Mouse (Mus musculus): ENCODE measurements at regions not wholly inside any gene's neighbourhood (a gene's known extent, or its start where the extent isn't known, plus 50 kb on each side); places are given as distances from the start of the nearest gene placed in this dataset.

GRCm38 (mm10) chr10:92009551-92009950 lies 712.7 kb downstream of the Nedd1 start:
- Histone ChIP-seq H3K27me3 (ENCODE audit: control insufficient read depth, insufficient read depth, insufficient read length) (no peaks in the 10 kb centered on the region), H3K79me2 (ENCODE audit: control insufficient read depth, insufficient read depth) (no peaks in the 10 kb centered on the region), H3K36me3 (ENCODE audit: control insufficient read depth, insufficient read depth) (no peaks in the 10 kb centered on the region), H3ac (ENCODE audit: control insufficient read depth, insufficient read length, low read depth) (no peak overlapping the region), H3K4me3 (ENCODE audit: insufficient read depth, poor library complexity, severe bottlenecking) (no peak overlapping the region), H3K79me3 (ENCODE audit: low read depth) (no peaks in the 10 kb centered on the region)
- TF ChIP-seq MYOD1 (IDR thresholded peaks at IDR 0.05; ENCODE audit: control insufficient read depth, insufficient read length, low read depth) (no peak), CTCF (IDR thresholded peaks at IDR 0.05; ENCODE audit: control insufficient read depth, insufficient read depth, insufficient read length) (no peak), MYOG (IDR thresholded peaks at IDR 0.05; ENCODE audit: control insufficient read depth, extremely low read depth, insufficient read length) (no peak), CEBPB (IDR thresholded peaks at IDR 0.05; ENCODE audit: low read depth) (no peak), FOSL1 (IDR thresholded peaks at IDR 0.05; ENCODE audit: insufficient read depth, low read length, poor library complexity, severe bottlenecking) (no peak), USF1 (IDR thresholded peaks at IDR 0.05; ENCODE audit: low read depth) (no peak), MAX (IDR thresholded peaks at IDR 0.05) (no peak)

GRCm38 (mm10) chr10:92007891-92008290 lies 714.3 kb downstream of the Nedd1 start:
- no peaks in the 10 kb centered on the region for H3K36me3 ChIP-seq (ENCODE audit: control insufficient read depth, insufficient read depth)
- TF ChIP-seq FOSL1 (IDR thresholded peaks at IDR 0.05; ENCODE audit: insufficient read depth, low read length, poor library complexity, severe bottlenecking) (no peak), CTCF (IDR thresholded peaks at IDR 0.05; ENCODE audit: control insufficient read depth, insufficient read depth, insufficient read length) (no peak), USF1 (IDR thresholded peaks at IDR 0.05; ENCODE audit: low read depth) (no peak), MYOG (IDR thresholded peaks at IDR 0.05; ENCODE audit: control insufficient read depth, extremely low read depth, insufficient read length) (no peak), MYOD1 (IDR thresholded peaks at IDR 0.05; ENCODE audit: control insufficient read depth, insufficient read length, low read depth) (no peak), MAX (IDR thresholded peaks at IDR 0.05) (no peak), CEBPB (IDR thresholded peaks at IDR 0.05; ENCODE audit: low read depth) (no peak)
- no peaks in the 10 kb centered on the region for H3K79me3 ChIP-seq (ENCODE audit: low read depth)
- H3K79me2 ChIP-seq (ENCODE audit: control insufficient read depth, insufficient read depth), result no peaks in the 10 kb centered on the region
- no peak overlapping the region for H3K4me3 ChIP-seq (ENCODE audit: insufficient read depth, poor library complexity, severe bottlenecking)
- no peaks in the 10 kb centered on the region for H3K27me3 ChIP-seq (ENCODE audit: control insufficient read depth, insufficient read depth, insufficient read length)
- no peak overlapping the region for H3ac ChIP-seq (ENCODE audit: control insufficient read depth, insufficient read length, low read depth)

GRCm38 (mm10) chr10:92006467-92006866 lies 715.8 kb downstream of the Nedd1 start:
- TF ChIP-seq USF1 (IDR thresholded peaks at IDR 0.05; ENCODE audit: low read depth) (no peak), MYOG (IDR thresholded peaks at IDR 0.05; ENCODE audit: control insufficient read depth, extremely low read depth, insufficient read length) (no peak), CTCF (IDR thresholded peaks at IDR 0.05; ENCODE audit: control insufficient read depth, insufficient read depth, insufficient read length) (no peak), CEBPB (IDR thresholded peaks at IDR 0.05; ENCODE audit: low read depth) (no peak), FOSL1 (IDR thresholded peaks at IDR 0.05; ENCODE audit: insufficient read depth, low read length, poor library complexity, severe bottlenecking) (no peak), MYOD1 (IDR thresholded peaks at IDR 0.05; ENCODE audit: control insufficient read depth, insufficient read length, low read depth) (no peak), MAX (IDR thresholded peaks at IDR 0.05) (no peak)
- no peaks in the 10 kb centered on the region for H3K79me2 ChIP-seq (ENCODE audit: control insufficient read depth, insufficient read depth)
- H3ac ChIP-seq (ENCODE audit: control insufficient read depth, insufficient read length, low read depth), result no peak overlapping the region
- H3K79me3 ChIP-seq (ENCODE audit: low read depth), result no peaks in the 10 kb centered on the region
- no peaks in the 10 kb centered on the region for H3K27me3 ChIP-seq (ENCODE audit: control insufficient read depth, insufficient read depth, insufficient read length)
- no peaks in the 10 kb centered on the region for H3K36me3 ChIP-seq (ENCODE audit: control insufficient read depth, insufficient read depth)
- no peak overlapping the region for H3K4me3 ChIP-seq (ENCODE audit: insufficient read depth, poor library complexity, severe bottlenecking)

GRCm38 (mm10) chr10:91991040-91991439 lies 731.2 kb downstream of the Nedd1 start:
- H3K79me3 ChIP-seq (ENCODE audit: low read depth), result no peaks in the 10 kb centered on the region
- H3ac ChIP-seq (ENCODE audit: control insufficient read depth, insufficient read length, low read depth), result no peak overlapping the region
- no peaks in the 10 kb centered on the region for H3K27me3 ChIP-seq (ENCODE audit: control insufficient read depth, insufficient read depth, insufficient read length)
- H3K36me3 ChIP-seq (ENCODE audit: control insufficient read depth, insufficient read depth), result no peaks in the 10 kb centered on the region
- TF ChIP-seq FOSL1 (IDR thresholded peaks at IDR 0.05; ENCODE audit: insufficient read depth, low read length, poor library complexity, severe bottlenecking), result no peak
- no peak for TF ChIP-seq MAX (IDR thresholded peaks at IDR 0.05)
- no peak for TF ChIP-seq MYOG (IDR thresholded peaks at IDR 0.05; ENCODE audit: control insufficient read depth, extremely low read depth, insufficient read length)
- TF ChIP-seq CTCF (IDR thresholded peaks at IDR 0.05; ENCODE audit: control insufficient read depth, insufficient read depth, insufficient read length), result no peak
- no peak for TF ChIP-seq CEBPB (IDR thresholded peaks at IDR 0.05; ENCODE audit: low read depth)
- TF ChIP-seq MYOD1 (IDR thresholded peaks at IDR 0.05; ENCODE audit: control insufficient read depth, insufficient read length, low read depth), result no peak
- no peak for TF ChIP-seq USF1 (IDR thresholded peaks at IDR 0.05; ENCODE audit: low read depth)
- no peaks in the 10 kb centered on the region for H3K79me2 ChIP-seq (ENCODE audit: control insufficient read depth, insufficient read depth)
- H3K4me3 ChIP-seq (ENCODE audit: insufficient read depth, poor library complexity, severe bottlenecking), result no peak overlapping the region

GRCm38 (mm10) chr10:91988364-91988763 lies 733.9 kb downstream of the Nedd1 start:
- no peak overlapping the region for H3ac ChIP-seq (ENCODE audit: control insufficient read depth, insufficient read length, low read depth)
- H3K79me3 ChIP-seq (ENCODE audit: low read depth), result no peaks in the 10 kb centered on the region
- TF ChIP-seq CTCF (IDR thresholded peaks at IDR 0.05; ENCODE audit: control insufficient read depth, insufficient read depth, insufficient read length), result no peak
- TF ChIP-seq MYOD1 (IDR thresholded peaks at IDR 0.05; ENCODE audit: control insufficient read depth, insufficient read length, low read depth), result no peak
- no peak for TF ChIP-seq FOSL1 (IDR thresholded peaks at IDR 0.05; ENCODE audit: insufficient read depth, low read length, poor library complexity, severe bottlenecking)
- no peak for TF ChIP-seq CEBPB (IDR thresholded peaks at IDR 0.05; ENCODE audit: low read depth)
- no peak for TF ChIP-seq MAX (IDR thresholded peaks at IDR 0.05)
- no peak for TF ChIP-seq USF1 (IDR thresholded peaks at IDR 0.05; ENCODE audit: low read depth)
- no peak for TF ChIP-seq MYOG (IDR thresholded peaks at IDR 0.05; ENCODE audit: control insufficient read depth, extremely low read depth, insufficient read length)
- no peaks in the 10 kb centered on the region for H3K79me2 ChIP-seq (ENCODE audit: control insufficient read depth, insufficient read depth)
- H3K36me3 ChIP-seq (ENCODE audit: control insufficient read depth, insufficient read depth), result no peaks in the 10 kb centered on the region
- H3K27me3 ChIP-seq (ENCODE audit: control insufficient read depth, insufficient read depth, insufficient read length), result no peaks in the 10 kb centered on the region
- no peak overlapping the region for H3K4me3 ChIP-seq (ENCODE audit: insufficient read depth, poor library complexity, severe bottlenecking)

- TF ChIP-seq MYOG (IDR thresholded peaks at IDR 0.05; ENCODE audit: control insufficient read depth, extremely low read depth, insufficient read length), result no peak
- TF ChIP-seq CEBPB (IDR thresholded peaks at IDR 0.05; ENCODE audit: low read depth), result no peak
- no peak for TF ChIP-seq MAX (IDR thresholded peaks at IDR 0.05)
- TF ChIP-seq CTCF (IDR thresholded peaks at IDR 0.05; ENCODE audit: control insufficient read depth, insufficient read depth, insufficient read length), result no peak
- no peak for TF ChIP-seq FOSL1 (IDR thresholded peaks at IDR 0.05; ENCODE audit: insufficient read depth, low read length, poor library complexity, severe bottlenecking)
- TF ChIP-seq MYOD1 (IDR thresholded peaks at IDR 0.05; ENCODE audit: control insufficient read depth, insufficient read length, low read depth), result no peak
- no peak for TF ChIP-seq USF1 (IDR thresholded peaks at IDR 0.05; ENCODE audit: low read depth)
- Histone ChIP-seq H3K27me3 (ENCODE audit: control insufficient read depth, insufficient read depth, insufficient read length) (no peaks in the 10 kb centered on the region), H3K4me3 (ENCODE audit: insufficient read depth, poor library complexity, severe bottlenecking) (no peak overlapping the region), H3K79me2 (ENCODE audit: control insufficient read depth, insufficient read depth) (no peaks in the 10 kb centered on the region), H3K36me3 (ENCODE audit: control insufficient read depth, insufficient read depth) (no peaks in the 10 kb centered on the region), H3K79me3 (ENCODE audit: low read depth) (no peaks in the 10 kb centered on the region), H3ac (ENCODE audit: control insufficient read depth, insufficient read length, low read depth) (no peak overlapping the region)
Measured at GRCm38 (mm10) chr10:91979841-91980240, 742.4 kb downstream of the Nedd1 start.
